Mouse (Mus musculus) liver, embryonic 11.5 days (tissue): Measurements from ENCODE around the gene Midn. TPM values are rescaled to one million over a fixed set of nuclear protein-coding genes. Genes with fewer than 3 reads are reported as not detected.

Experiments
- ATAC-seq: fragments of 200-750 bp; cut with Nextera tagmentation; replicated peaks from 2 replicates; pipeline ENCODE4 v1.8.0; 2017; ENCODE audit warnings: moderate number of reproducible peaks, mild to moderate bottlenecking, moderate TSS enrichment, moderate library complexity; ENCODE audit not compliant: low FRiP score
- DNase-seq: peaks from one replicate; pipeline ENCODE4 v3.0.0-alpha.2; 2017; ENCODE audit warnings: low spot score
- H3K27ac ChIP-seq: fragments of 300-500 bp; sonication (generic); 2 replicates; pipeline ENCODE4 v1.5.1; 2014; ENCODE audit warnings: mild to moderate bottlenecking, low read depth, low read length, control low read depth
- H3K27me3 ChIP-seq: fragments of 300-500 bp; sonication (generic); replicated peaks from 2 replicates; pipeline ENCODE4 v1.6.1; 2014; ENCODE audit warnings: low read length, mixed read lengths; ENCODE audit not compliant: control insufficient read depth, insufficient read depth
- H3K36me3 ChIP-seq: fragments of 300-500 bp; sonication (generic); 2 replicates; pipeline ENCODE4 v1.6.1; 2014; ENCODE audit warnings: mild to moderate bottlenecking, low read length, moderate library complexity, mixed read lengths; ENCODE audit not compliant: control insufficient read depth, insufficient read depth
- H3K4me1 ChIP-seq: fragments of 300-500 bp; sonication (generic); replicated peaks from 2 replicates; pipeline ENCODE4 v1.6.1; 2014; ENCODE audit warnings: low read length, mixed read lengths; ENCODE audit not compliant: control insufficient read depth, insufficient read depth
- H3K4me2 ChIP-seq: fragments of 300-500 bp; sonication (generic); 2 replicates; pipeline ENCODE4 v1.6.1; 2014; ENCODE audit warnings: mild to moderate bottlenecking, control low read depth, moderate library complexity
- H3K4me3 ChIP-seq: fragments of 300-500 bp; sonication (generic); 2 replicates; pipeline ENCODE4 v1.5.1; 2014; ENCODE audit warnings: low read depth, low read length, control low read depth
- H3K9ac ChIP-seq: fragments of 300-500 bp; sonication (generic); 2 replicates; pipeline ENCODE4 v1.6.1; 2014; ENCODE audit warnings: low read depth, low read length, control low read depth
- H3K9me3 ChIP-seq: fragments of 300-500 bp; sonication (generic); 2 replicates; pipeline ENCODE4 v1.6.1; 2016; ENCODE audit warnings: low read length, inconsistent platforms, mixed read lengths; ENCODE audit not compliant: control insufficient read depth
- WGBS: fragments of 180-500 bp; shearing (Covaris S2); extraction: QIAGEN DNeasy Blood & Tissue Kit; methylation state at CpG from one replicate; pipeline ENCODE4 v1.1.7; 2014; 5-methylcytosine and 5-hydroxymethylcytosine counted together
- polyA plus RNA-seq: library from polyadenylated mRNA; unstranded; fragments of >200 nt; fragmentation: Nextera tagmentation; extraction: Ambion mirVana; gene quantifications from 2 replicates; pipeline ENCODE4 v1.2.1, GENCODE M21; 2014

Gene Midn
- polyA plus RNA-seq, 1 experiment from 2014 or later = 20.1 TPM

- no peak for DNase-seq
- peak within 1 kb of the TSS; percentile 76 for H3K4me2 ChIP-seq
- no peaks in the 10 kb centered on the region for H3K9me3 ChIP-seq
- peaks cover 8% of the 10 kb centered on the region for H3K4me1 ChIP-seq
- H3K4me3 ChIP-seq = peak within 1 kb of the TSS; percentile 64
- H3K9ac ChIP-seq = peak within 1 kb of the TSS; percentile 65
- H3K27me3 ChIP-seq = peaks cover 35% of the 10 kb centered on the region
- no peaks in the 10 kb centered on the region; the same call in 1 of the 2 replicates for H3K36me3 ChIP-seq
- ATAC-seq = peak; percentile 30
- WGBS = 3% methylated on average over 77 of the region's 106 CpGs
- peak within 1 kb of the TSS; percentile 32; the same call in 1 of the 2 replicates for H3K27ac ChIP-seq
These were observed 31.3 kb downstream of the Midn start, which contains the start of gene Efna2 for GRCm38 (mm10) chr10:80179068-80180051. TSS of gene Efna2 (plus strand) at chr10:80179482.

- H3K9me3 ChIP-seq = no peaks in the 10 kb centered on the region
- H3K27me3 ChIP-seq = peaks cover 36% of the 10 kb centered on the region
- no peaks in the 10 kb centered on the region; the same call in 1 of the 2 replicates for H3K36me3 ChIP-seq
- DNase-seq (no peak), ATAC-seq (no peak)
- no peak overlapping the region for H3K27ac ChIP-seq
- H3K4me3 ChIP-seq = peak overlapping the region; percentile 64
- peaks cover 8% of the 10 kb centered on the region for H3K4me1 ChIP-seq
- peak overlapping the region; percentile 65 for H3K9ac ChIP-seq
- WGBS = 52% methylated on average over 6 of the region's 6 CpGs
- peak overlapping the region; percentile 76 for H3K4me2 ChIP-seq
These were observed 32.2 kb downstream of the Midn start for GRCm38 (mm10) chr10:80180288-80180687.

GRCm38 (mm10) chr10:80180823-80181222 lies 32.8 kb downstream of the Midn start:
- 58% methylated on average over 5 of the region's 5 CpGs for WGBS
- Histone ChIP-seq H3K27ac (no peak overlapping the region), H3K4me2 (peak overlapping the region; percentile 76), H3K9me3 (no peaks in the 10 kb centered on the region), H3K4me1 (peaks cover 8% of the 10 kb centered on the region), H3K4me3 (peak overlapping the region; percentile 64; the same call in 1 of the 2 replicates), H3K27me3 (peaks cover 42% of the 10 kb centered on the region), H3K9ac (no peak overlapping the region), H3K36me3 (no peaks in the 10 kb centered on the region; the same call in 1 of the 2 replicates)
- ATAC-seq = no peak
- DNase-seq = no peak

- H3K4me2 ChIP-seq = no peak overlapping the region
- peaks cover 59% of the 10 kb centered on the region for H3K27me3 ChIP-seq
- peaks cover 8% of the 10 kb centered on the region for H3K4me1 ChIP-seq
- no peak overlapping the region for H3K27ac ChIP-seq
- H3K4me3 ChIP-seq = no peak overlapping the region
- DNase-seq (no peak), ATAC-seq (no peak)
- no peaks in the 10 kb centered on the region for H3K9me3 ChIP-seq
- no peaks in the 10 kb centered on the region; the same call in 1 of the 2 replicates for H3K36me3 ChIP-seq
- no peak overlapping the region for H3K9ac ChIP-seq
- 86% methylated on average over 7 of the region's 7 CpGs for WGBS
These were observed 34.5 kb downstream of the Midn start for GRCm38 (mm10) chr10:80182547-80182946.

GRCm38 (mm10) chr10:80186649-80187048 lies 38.6 kb downstream of the Midn start:
- H3K4me3 ChIP-seq = no peak overlapping the region
- H3K9ac ChIP-seq = no peak overlapping the region
- H3K4me1 ChIP-seq = peaks cover 14% of the 10 kb centered on the region
- H3K9me3 ChIP-seq = no peaks in the 10 kb centered on the region
- no peak overlapping the region for H3K27ac ChIP-seq
- H3K4me2 ChIP-seq = no peak overlapping the region; the same call in 1 of the 2 replicates
- no peak for ATAC-seq
- no peak for DNase-seq
- no peaks in the 10 kb centered on the region; the same call in 1 of the 2 replicates for H3K36me3 ChIP-seq
- WGBS = 35% methylated on average over 27 of the region's 27 CpGs
- peaks cover 65% of the 10 kb centered on the region for H3K27me3 ChIP-seq

GRCm38 (mm10) chr10:80187739-80188138 lies 39.7 kb downstream of the Midn start:
- H3K4me3 ChIP-seq = no peak overlapping the region
- H3K9me3 ChIP-seq = no peaks in the 10 kb centered on the region
- DNase-seq (no peak), ATAC-seq (no peak)
- 81% methylated on average over 10 of the region's 10 CpGs for WGBS
- no peak overlapping the region for H3K9ac ChIP-seq
- H3K36me3 ChIP-seq = no peaks in the 10 kb centered on the region; the same call in 1 of the 2 replicates
- H3K4me2 ChIP-seq = no peak overlapping the region
- peaks cover 14% of the 10 kb centered on the region for H3K4me1 ChIP-seq
- peaks cover 73% of the 10 kb centered on the region for H3K27me3 ChIP-seq
- no peak overlapping the region for H3K27ac ChIP-seq

DNA sequence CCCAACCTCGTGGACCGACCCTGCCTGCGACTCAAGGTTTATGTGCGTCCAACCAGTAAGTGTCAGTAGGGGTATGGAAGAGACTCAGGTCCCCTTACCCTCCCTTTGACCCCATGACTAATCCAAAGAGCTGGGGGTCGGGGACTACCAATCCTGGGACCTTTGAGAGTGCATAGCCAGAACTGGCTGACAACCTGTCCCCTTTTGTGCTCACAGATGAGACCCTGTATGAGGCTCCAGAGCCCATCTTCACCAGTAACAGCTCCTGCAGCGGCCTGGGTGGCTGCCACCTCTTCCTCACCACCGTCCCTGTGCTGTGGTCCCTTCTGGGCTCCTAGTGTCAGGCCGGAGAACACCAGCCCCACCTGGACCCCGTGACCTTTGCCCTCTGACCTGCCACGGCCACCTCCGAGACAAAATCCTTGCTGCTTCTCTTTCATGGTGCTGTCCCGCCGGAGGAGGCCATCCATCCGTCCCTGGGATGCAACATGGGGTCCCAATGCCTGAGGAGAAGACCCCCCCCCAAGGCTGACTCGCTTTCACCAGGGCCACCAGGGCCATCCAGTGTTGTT lies 40.5 kb downstream of the Midn start:
- no peak overlapping the region for H3K27ac ChIP-seq
- no peak overlapping the region for H3K4me2 ChIP-seq
- peaks cover 14% of the 10 kb centered on the region for H3K4me1 ChIP-seq
- no peak for DNase-seq
- ATAC-seq = no peak
- no peaks in the 10 kb centered on the region; the same call in 1 of the 2 replicates for H3K36me3 ChIP-seq
- H3K4me3 ChIP-seq = no peak overlapping the region
- no peaks in the 10 kb centered on the region for H3K9me3 ChIP-seq
- H3K27me3 ChIP-seq = peaks cover 75% of the 10 kb centered on the region
- 79% methylated on average over 15 of the region's 15 CpGs for WGBS
- H3K9ac ChIP-seq = no peak overlapping the region

DNA sequence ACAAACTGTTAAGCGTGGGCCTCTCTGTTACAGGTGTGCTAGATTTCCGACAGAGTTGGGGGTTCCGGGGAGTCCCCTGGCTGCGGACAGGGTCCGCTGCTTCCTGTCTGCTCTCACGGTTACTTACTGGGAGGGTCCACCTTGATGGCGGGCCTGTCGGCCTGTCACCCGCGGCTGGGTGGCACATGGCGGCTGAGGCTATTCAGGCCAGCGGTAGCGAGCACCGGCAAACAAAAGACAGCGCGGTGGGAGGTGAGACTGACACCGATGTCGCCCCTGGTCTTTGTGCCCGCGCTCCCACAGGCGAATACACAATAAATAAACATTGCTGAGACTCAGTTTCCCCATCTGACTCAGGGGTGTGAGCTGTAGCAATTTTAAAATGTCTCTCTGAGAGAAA lies 41.9 kb downstream of the Midn start:
- Histone ChIP-seq H3K9ac (0 out of 2 replicates have a peak overlapping the region, but pooled peaks have one; percentile 20), H3K9me3 (no peaks in the 10 kb centered on the region), H3K4me2 (peak overlapping the region; percentile 71), H3K27ac (no peak overlapping the region), H3K4me1 (peaks cover 17% of the 10 kb centered on the region), H3K27me3 (peaks cover 75% of the 10 kb centered on the region), H3K4me3 (peak overlapping the region; percentile 47), H3K36me3 (no peaks in the 10 kb centered on the region)
- 5% methylated on average over 21 of the region's 21 CpGs for WGBS
- ATAC-seq = no peak
- DNase-seq = no peak
